Mouse (Mus musculus) erythroblast, embryonic 14.5 days (primary cell): ENCODE measurements around the gene Fbxw2.

ENCODE experiments used
- GATA1 ChIP-seq: IDR thresholded peaks from 2 replicates; pipeline ENCODE4 v1.6.1; 2012; ENCODE audit warnings: low read length, inconsistent platforms, mixed read lengths
- TAL1 ChIP-seq: IDR thresholded peaks from 3 replicates; pipeline ENCODE4 v1.6.1; 2012; ENCODE audit warnings: low read length, inconsistent platforms, mixed read lengths

DNA sequence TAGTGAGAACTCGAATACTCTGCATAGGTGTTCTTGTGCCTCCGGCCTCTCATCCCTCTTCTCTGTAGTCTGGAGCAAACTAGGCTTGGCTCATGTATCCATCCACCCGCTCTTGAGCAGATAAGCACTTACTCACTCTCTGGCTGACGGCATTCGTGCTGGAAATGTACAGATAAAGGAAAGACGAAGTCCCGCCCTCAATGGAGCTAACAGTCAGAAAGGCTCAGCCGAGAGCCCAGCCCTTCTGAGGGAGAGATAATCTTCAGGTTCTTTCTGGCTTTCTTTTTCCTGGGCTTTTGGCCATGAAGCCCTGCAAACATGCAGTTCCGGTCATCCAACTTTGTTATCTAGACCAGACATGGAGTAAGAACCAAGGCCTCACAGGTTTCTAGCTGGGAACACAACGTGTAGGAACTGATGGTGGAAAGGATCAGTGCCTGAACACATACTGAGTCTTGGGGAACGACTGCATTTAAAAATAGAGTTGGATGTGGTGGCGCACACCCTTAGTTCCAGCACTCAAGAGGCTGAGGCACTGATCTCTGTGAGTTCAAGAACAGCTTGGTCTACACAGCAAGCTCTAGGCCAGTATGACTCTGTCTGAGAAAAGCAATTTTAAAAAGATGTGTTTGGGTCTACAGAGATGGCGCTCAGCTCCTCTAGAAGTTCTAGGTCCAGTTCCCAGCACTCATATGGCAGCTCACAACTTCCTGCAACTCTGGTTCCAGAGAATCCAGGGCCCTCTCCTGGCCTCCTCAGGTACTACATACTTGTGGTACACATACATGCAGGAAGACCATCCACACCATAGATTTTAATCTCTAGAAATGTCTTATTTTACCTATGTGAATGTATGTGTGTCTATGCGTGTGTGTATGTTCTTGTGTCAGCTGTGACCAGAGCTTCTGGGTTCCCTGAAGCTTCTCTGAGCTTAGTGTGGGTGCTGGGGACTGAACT lies 42.8 kb downstream of the Fbxw2 start:
- peak; percentile 90 for TF ChIP-seq GATA1
- peak; percentile 85 for TF ChIP-seq TAL1
